Mouse (Mus musculus) ES-Bruce4 (cell line): ENCODE data around the gene Tuba1a.

Experiments
- CTCF ChIP-seq: IDR thresholded peaks from one replicate; pipeline ENCODE4 v1.8.1; 2011; ENCODE audit warnings: low read depth, low read length
- EP300 ChIP-seq: IDR thresholded peaks from 2 replicates; pipeline ENCODE4 v1.6.1; 2011; ENCODE audit warnings: low read depth, low read length; ENCODE audit not compliant: insufficient read depth
- POLR2A ChIP-seq: IDR thresholded peaks from one replicate; pipeline ENCODE4 v1.8.1; 2011; ENCODE audit warnings: low read length; ENCODE audit not compliant: insufficient read depth

DNA sequence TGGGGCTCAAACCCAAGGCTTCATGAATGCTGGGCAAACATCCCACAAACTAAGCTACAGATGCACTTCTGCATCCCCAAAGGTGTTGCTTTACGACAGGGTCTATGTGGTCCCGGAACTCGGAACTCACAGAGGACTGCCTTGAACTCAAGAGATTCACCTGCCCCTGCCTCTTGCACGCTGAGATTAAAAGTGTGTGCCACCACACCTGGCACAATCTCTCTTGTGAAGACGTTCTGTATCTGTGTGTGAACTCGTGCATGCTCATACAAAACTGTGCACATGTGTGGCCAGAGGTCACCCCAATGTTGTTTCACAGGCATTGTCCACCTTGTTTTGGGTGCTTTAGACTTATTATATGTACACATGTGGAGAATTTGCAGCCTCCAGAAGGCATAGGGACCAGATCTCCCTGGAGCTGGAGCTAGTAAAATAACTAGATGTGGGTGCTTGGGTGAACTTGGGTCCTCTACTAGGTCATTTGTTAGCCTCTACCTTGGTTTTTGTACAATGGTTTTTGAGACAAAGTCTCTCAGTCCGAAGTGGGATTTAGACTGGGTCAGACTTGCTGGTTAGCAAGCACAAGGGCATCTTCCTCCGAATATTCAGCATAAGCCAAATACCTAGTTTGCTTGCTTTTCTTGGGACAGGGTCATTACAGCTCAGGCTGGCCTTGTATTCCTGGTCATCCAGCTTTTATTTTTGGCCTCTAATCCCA is 23.3 kb downstream of the Tuba1a start:
- no peak for TF ChIP-seq POLR2A
- TF ChIP-seq CTCF = no peak
- no peak for TF ChIP-seq EP300
